Mouse (Mus musculus) cortical plate, adult 2 months (tissue): ENCODE data around the gene Exoc3. TPM values are rescaled to one million over a fixed set of nuclear protein-coding genes. Genes with fewer than 3 reads are reported as not detected.

Experiments used
- H3K27ac ChIP-seq: fragments of 200-500 bp; 2 replicates; pipeline ENCODE4 v1.5.1; 2012; ENCODE audit warnings: low read length, control low read depth, inconsistent platforms; ENCODE audit not compliant: insufficient read depth
- H3K4me1 ChIP-seq: fragments of 200-500 bp; 2 replicates; pipeline ENCODE4 v1.6.1; 2011; ENCODE audit warnings: low read length; ENCODE audit not compliant: control insufficient read depth, insufficient read depth
- H3K4me3 ChIP-seq: fragments of 200-500 bp; 2 replicates; pipeline ENCODE4 v1.5.1; 2011; ENCODE audit warnings: mild to moderate bottlenecking, low read length, control low read depth; ENCODE audit not compliant: insufficient read depth
- CTCF ChIP-seq: fragments of 200-500 bp; IDR thresholded peaks from 2 replicates; pipeline ENCODE4 v1.5.1; 2011; ENCODE audit warnings: mild to moderate bottlenecking, control low read depth, low read length; ENCODE audit not compliant: insufficient read depth; ENCODE audit errors: extremely low read depth
- POLR2A ChIP-seq: fragments of 200-500 bp; IDR thresholded peaks from 2 replicates; pipeline ENCODE4 v1.6.1; 2011; ENCODE audit warnings: mild to moderate bottlenecking, low read length, control low read depth; ENCODE audit not compliant: insufficient read depth; ENCODE audit errors: extremely low read depth
- polyA plus RNA-seq: library from polyadenylated mRNA; depleted of rRNA; stranded (reverse); fragments of >200 nt; gene quantifications from 2 replicates; pipeline ENCODE4 v1.2.3, GENCODE M21; 2012; rRNA removed

Exoc3 gene
- polyA plus RNA-seq, 1 experiment = 49.8 TPM

DNA sequence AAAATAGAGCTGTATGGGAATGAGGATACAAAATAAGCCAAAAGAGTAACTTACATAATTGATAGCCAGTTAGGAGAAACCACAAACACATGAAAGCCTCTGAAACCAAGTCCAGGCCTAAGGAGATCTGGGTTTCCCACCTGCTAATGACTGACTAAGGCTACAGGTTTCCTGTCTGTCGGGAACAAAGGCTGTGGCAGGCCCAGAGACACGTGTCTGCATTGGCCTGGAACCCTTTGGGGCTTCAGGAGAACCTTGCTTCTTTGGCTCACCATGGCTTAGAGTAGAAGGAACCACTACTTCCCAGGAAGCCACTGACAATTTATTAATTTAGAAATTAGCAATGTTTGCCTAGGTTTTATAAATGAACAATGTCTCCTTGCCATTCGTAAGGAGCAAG lies 65.2 kb downstream of the Exoc3 start:
- no peak for TF ChIP-seq CTCF
- TF ChIP-seq POLR2A = no peak
- Histone ChIP-seq H3K4me1 (no peaks in the 10 kb centered on the region), H3K4me3 (no peak overlapping the region), H3K27ac (no peak overlapping the region)

DNA sequence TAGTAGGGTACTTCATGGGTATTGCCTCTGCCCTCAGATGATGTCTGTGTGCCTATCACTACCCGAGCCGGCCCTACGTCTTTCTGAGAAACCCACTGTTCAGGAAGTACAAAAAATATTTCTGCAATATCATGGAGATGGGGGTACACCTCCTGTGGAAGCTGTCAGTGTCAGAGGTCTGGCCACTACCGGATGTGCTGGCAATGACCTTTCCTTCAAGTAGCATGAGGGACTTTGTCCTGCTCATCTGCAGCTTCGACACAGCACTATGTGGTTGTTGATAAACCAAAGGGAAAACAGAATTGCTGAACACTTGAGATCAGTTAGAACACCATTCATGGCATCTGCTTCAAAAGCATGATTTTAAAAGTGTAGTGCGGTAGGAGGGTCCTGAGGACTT lies 67.7 kb downstream of the Exoc3 start:
- Histone ChIP-seq H3K4me1 (no peaks in the 10 kb centered on the region), H3K27ac (no peak overlapping the region), H3K4me3 (no peak overlapping the region)
- no peak for TF ChIP-seq CTCF
- no peak for TF ChIP-seq POLR2A

DNA sequence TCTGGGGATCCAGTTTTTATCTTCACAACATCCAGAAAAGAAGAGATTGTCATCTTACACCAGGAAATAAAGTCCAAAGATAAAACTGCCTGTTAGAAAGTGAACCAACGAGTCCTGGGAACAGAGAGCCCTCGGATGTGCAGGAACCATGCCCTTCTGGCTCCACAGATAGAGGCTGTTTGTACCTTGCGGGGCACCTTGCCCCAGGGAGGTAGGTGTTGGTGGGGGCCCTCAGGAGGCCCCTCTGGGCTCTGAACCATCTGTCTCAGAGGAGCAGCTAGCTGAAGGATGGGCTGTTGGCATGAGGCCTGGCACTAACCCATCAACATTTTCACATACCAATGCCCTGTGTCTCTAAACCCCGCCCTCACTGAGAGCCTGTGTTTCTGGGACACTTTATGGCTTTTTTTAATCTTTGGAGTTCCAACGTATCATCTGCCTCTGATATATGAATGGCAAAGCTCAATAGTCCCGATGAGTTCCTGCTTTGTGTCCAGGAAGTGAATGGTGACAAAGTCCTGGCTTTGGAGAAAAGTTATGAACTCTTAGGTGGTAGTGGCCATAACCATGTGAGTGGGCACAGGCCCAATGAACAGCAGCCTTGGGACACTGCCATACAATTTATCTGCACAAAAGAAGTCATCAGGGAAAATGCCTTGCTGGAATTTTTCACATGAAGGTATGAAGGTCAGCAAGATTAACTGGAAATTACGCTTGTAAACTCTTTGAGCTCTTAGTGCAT lies 69.5 kb downstream of the Exoc3 start:
- H3K4me3 ChIP-seq = no peak overlapping the region
- TF ChIP-seq CTCF (no peak), POLR2A (no peak)
- H3K4me1 ChIP-seq = no peaks in the 10 kb centered on the region
- H3K27ac ChIP-seq = no peak overlapping the region

DNA sequence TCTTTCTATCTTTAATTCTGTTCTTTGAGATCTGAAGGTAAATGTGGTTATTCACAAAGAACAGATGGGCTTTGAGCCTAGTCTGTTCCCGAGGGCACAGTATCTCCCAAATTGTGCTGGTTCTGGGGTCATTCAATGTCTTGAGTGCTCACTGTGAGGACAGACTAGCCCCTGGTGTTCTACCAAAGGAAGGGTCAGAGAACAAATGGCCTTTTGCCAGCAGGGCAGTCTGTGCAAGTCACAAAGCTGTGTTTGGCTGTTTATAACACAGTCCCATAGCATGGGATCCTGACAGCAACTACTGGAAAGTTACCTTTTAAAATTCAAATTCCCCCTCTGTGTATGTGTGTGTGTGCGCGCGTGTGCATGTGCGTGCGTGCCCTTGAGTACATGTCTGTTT lies 78.6 kb downstream of the Exoc3 start:
- H3K4me1 ChIP-seq = no peaks in the 10 kb centered on the region
- no peak overlapping the region for H3K27ac ChIP-seq
- no peak overlapping the region for H3K4me3 ChIP-seq
- TF ChIP-seq CTCF = no peak
- no peak for TF ChIP-seq POLR2A

DNA sequence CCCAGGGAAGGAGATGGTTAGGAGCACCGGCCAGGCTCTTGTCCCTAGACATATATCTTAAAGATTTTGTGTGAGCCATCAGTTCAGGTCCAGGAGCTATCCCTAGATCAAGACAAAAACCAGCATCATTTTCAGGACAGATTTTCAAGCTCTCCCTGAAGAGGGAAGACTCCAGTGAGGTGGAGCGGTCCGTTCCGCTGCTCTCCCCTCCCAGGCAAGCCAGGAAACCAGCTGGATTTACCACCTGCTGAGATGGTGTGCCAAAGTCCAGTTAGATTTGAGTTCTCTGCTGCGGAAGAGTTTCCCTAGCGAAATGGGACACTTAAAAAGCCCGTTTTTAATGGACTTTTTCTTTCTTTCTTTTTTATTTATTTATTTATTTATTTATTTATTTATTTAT lies 81.0 kb downstream of the Exoc3 start:
- Histone ChIP-seq H3K4me1 (no peaks in the 10 kb centered on the region), H3K27ac (no peak overlapping the region), H3K4me3 (no peak overlapping the region)
- TF ChIP-seq POLR2A (no peak), CTCF (no peak)

DNA sequence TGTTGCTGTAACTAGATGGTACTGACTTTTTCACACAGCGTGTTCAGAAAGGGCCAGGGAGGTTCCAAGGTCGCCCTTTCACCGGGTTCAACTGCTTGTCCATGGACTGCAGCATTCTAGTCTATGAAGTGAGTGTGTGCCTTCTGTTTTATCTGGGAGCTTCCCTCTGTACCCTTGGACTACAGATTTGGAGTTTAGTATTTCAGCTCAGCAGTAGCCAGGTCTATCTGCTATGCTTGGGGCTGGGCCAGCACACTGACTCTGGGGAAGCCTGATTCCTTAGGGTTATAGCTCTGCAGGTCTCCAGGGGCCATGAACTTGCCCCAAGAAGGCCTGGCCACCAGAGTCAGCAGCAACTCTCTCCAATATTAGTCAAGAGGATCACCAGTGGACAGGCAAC lies 85.9 kb downstream of the Exoc3 start:
- Histone ChIP-seq H3K4me1 (no peaks in the 10 kb centered on the region), H3K27ac (no peak overlapping the region), H3K4me3 (no peak overlapping the region)
- TF ChIP-seq CTCF (no peak), POLR2A (no peak)

DNA sequence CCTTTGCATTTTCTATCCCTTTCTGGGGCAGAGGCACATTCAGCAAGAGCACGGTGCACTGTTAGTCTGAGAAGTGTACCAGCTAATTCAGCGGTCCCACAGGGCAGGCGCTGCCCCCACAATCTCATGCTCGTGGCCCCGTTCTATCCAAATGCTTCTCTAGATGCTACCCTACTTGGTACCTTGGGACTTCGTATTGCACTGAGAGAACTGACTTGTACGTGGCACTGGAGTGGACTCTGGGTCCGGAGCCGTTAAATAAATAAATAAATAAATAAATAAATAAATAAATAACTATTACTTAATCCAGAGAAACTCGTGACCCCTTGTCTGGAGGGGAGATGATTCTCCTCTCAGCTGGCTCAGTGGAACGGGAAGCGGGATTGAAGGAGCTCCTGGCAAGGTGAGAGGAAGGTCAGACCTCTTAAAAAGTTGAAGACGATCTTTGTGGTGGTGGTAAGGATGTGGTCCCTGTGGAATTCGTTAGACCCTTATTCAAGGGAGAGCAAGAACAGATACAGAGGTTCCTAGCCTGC lies 86.7 kb downstream of the Exoc3 start:
- TF ChIP-seq CTCF (no peak), POLR2A (no peak)
- H3K27ac ChIP-seq = no peak overlapping the region
- peak overlapping the region; percentile 35; the same call in 1 of the 2 replicates for H3K4me3 ChIP-seq
- no peaks in the 10 kb centered on the region for H3K4me1 ChIP-seq

DNA sequence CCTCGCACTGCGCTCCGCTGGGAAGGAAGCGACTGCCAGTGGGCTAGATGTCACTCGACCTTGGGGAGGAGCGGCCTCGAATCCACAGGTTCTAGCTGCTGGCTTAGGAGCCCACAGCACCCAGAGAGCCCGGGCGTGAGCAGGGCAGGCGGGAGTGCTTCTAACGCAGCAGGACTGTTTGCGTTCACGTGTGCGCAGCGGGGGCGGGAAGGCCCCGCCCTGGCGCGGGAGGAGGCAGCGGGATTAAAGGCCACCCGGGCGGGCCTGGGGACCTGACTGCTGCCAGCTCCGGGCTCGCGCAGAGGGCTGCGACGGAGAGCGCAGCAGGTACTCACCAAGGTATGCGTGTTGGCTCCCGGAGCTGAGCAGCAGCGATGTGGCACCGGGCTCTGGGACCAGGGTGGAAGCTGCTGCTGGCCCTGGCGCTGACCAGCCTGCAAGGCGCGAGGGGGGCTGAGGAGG lies 87.4 kb downstream of the Exoc3 start, which contains the start of gene Slc9a3:
Slc9a3 (plus strand) TSS at position 317 of the 462 bp plus-strand sequence.
- no peak for TF ChIP-seq POLR2A
- TF ChIP-seq CTCF = no peak
- Histone ChIP-seq H3K4me3 (peak within 1 kb of the TSS; percentile 35), H3K27ac (no peak within 1 kb of the TSS), H3K4me1 (no peaks in the 10 kb centered on the region)

Other genes with a start within 250 kb of the Exoc3 start
- gene Zdhhc11, start 244.9 kb downstream of the Exoc3 start, polyA plus RNA-seq = not detected in 2 replicates
- 366 and 382 TPM in 2 replicates for gene Tppp, start 199.3 kb downstream of the Exoc3 start, polyA plus RNA-seq
- gene Cep72, start 146.4 kb downstream of the Exoc3 start, polyA plus RNA-seq = 1.7 and 1.9 TPM in 2 replicates
- 0.86 and 1.5 TPM in 2 replicates for gene Slc9a3, start 87.3 kb downstream of the Exoc3 start, polyA plus RNA-seq
- 0.85 and 1.1 TPM in 2 replicates for gene Ahrr, start 83.6 kb upstream of the Exoc3 start, polyA plus RNA-seq
- 139 and 150 TPM in 2 replicates for gene Pdcd6, start 108.8 kb upstream of the Exoc3 start, polyA plus RNA-seq
- 300 TPM in 2 replicates for gene Sdha, start 141.5 kb upstream of the Exoc3 start, polyA plus RNA-seq
- 34.5 and 34.7 TPM in 2 replicates for gene Ccdc127, start 141.6 kb upstream of the Exoc3 start, polyA plus RNA-seq
- 0.17 and 0.21 TPM in 2 replicates for gene Lrrc14b, start 155.3 kb upstream of the Exoc3 start, polyA plus RNA-seq
- gene Zfp72, start 182.1 kb upstream of the Exoc3 start, polyA plus RNA-seq = 2.8 and 3.0 TPM in 2 replicates
- gene Ftl1-ps1, start 191.0 kb upstream of the Exoc3 start, polyA plus RNA-seq = 33.4 and 35.4 TPM in 2 replicates